Mouse (Mus musculus) intestine, embryonic 14.5 days (tissue): Measurements from ENCODE around the gene Kat2b. TPM values are rescaled to one million over a fixed set of nuclear protein-coding genes. Genes with fewer than 3 reads are reported as not detected.
"Not testable (repeated sequence)": the region's sequence is repeated elsewhere in the genome, so short reads cannot be mapped to it uniquely, and the experiment has no call there.

Source experiments
- ATAC-seq: fragments of 200-750 bp; cut with Nextera tagmentation; replicated peaks from 2 replicates; pipeline ENCODE4 v1.8.0; 2017; ENCODE audit warnings: low read depth, moderate number of reproducible peaks, moderate TSS enrichment, moderate library complexity; ENCODE audit not compliant: low FRiP score, low TSS enrichment
- DNase-seq: peaks from one replicate; pipeline ENCODE4 v3.0.0-alpha.2; 2018; ENCODE audit warnings: low spot score
- H3K27ac ChIP-seq: fragments of 300-500 bp; sonication (generic); 2 replicates; pipeline ENCODE4 v1.5.1; 2014; ENCODE audit warnings: low read depth, mild to moderate bottlenecking, control low read depth
- H3K27me3 ChIP-seq: fragments of 300-500 bp; sonication (generic); replicated peaks from 2 replicates; pipeline ENCODE4 v1.6.1; 2014; ENCODE audit warnings: low read length, control low read depth; ENCODE audit not compliant: control insufficient read depth, insufficient read depth
- H3K36me3 ChIP-seq: fragments of 300-500 bp; sonication (generic); 2 replicates; pipeline ENCODE4 v1.6.1; 2014; ENCODE audit warnings: low read length, control low read depth; ENCODE audit not compliant: control insufficient read depth, insufficient read depth
- H3K4me1 ChIP-seq: fragments of 300-500 bp; sonication (generic); replicated peaks from 2 replicates; pipeline ENCODE4 v1.6.1; 2014; ENCODE audit warnings: low read length, control low read depth, mixed read lengths; ENCODE audit not compliant: control insufficient read depth, insufficient read depth
- H3K4me2 ChIP-seq: fragments of 300-500 bp; sonication (generic); 2 replicates; pipeline ENCODE4 v1.6.1; 2014; ENCODE audit warnings: low read length
- H3K4me3 ChIP-seq: fragments of 300-500 bp; sonication (generic); 2 replicates; pipeline ENCODE4 v1.5.1; 2014; ENCODE audit warnings: low read depth, low read length, control low read depth, mixed read lengths
- H3K9ac ChIP-seq: fragments of 300-500 bp; sonication (generic); 2 replicates; pipeline ENCODE4 v1.6.1; 2014; ENCODE audit warnings: mild to moderate bottlenecking, low read length
- H3K9me3 ChIP-seq: fragments of 300-500 bp; sonication (generic); 2 replicates; pipeline ENCODE4 v1.6.1; 2016; ENCODE audit warnings: low read length, control low read depth; ENCODE audit not compliant: control insufficient read depth
- WGBS: fragments of 180-500 bp; shearing (Covaris S2); extraction: QIAGEN DNeasy Blood & Tissue Kit; methylation state at CpG from one replicate; pipeline ENCODE4 v1.1.7; 2014; 5-methylcytosine and 5-hydroxymethylcytosine counted together
- polyA plus RNA-seq: library from polyadenylated mRNA; unstranded; fragments of >200 nt; fragmentation: Nextera tagmentation; extraction: Ambion mirVana; gene quantifications from 2 replicates; pipeline ENCODE4 v1.2.1, GENCODE M21; 2014

Gene Kat2b
- polyA plus RNA-seq, 1 experiment from 2014 or later, result 7.3 TPM

DNA sequence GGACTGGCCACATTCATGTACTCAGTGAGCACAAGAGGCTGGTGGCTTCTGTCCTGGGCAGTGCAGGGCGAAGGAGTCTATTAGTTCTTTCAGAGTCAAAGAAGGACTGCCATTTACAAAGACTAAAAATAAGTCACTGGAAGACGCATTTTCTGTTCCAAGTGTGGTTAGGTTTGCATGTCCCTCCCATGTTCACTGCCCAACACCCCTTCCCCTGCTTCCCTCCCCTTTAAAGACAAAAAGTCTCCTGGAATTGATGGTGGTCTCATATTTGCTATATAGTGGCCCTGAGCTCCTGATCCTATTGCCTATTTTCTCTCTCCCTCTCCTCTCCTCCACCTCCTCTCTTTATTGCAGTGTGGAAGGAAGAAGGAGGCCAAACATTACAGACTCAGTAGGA lies 89.3 kb downstream of the Kat2b start:
- ATAC-seq (no peak), DNase-seq (no peak)
- no peak overlapping the region for H3K4me2 ChIP-seq
- H3K4me1 ChIP-seq, result no peaks in the 10 kb centered on the region
- no peak overlapping the region for H3K27ac ChIP-seq
- no peak overlapping the region for H3K4me3 ChIP-seq
- H3K9ac ChIP-seq, result no peak overlapping the region
- H3K27me3 ChIP-seq, result no peaks in the 10 kb centered on the region
- WGBS, result 86% methylated on average over 2 of the region's 2 CpGs
- H3K9me3 ChIP-seq, result no peaks in the 10 kb centered on the region
- H3K36me3 ChIP-seq, result peaks cover 34% of the 10 kb centered on the region

- Histone ChIP-seq H3K27ac (no peak overlapping the region), H3K27me3 (no peaks in the 10 kb centered on the region), H3K9me3 (no peaks in the 10 kb centered on the region), H3K9ac (no peak overlapping the region), H3K36me3 (peaks cover 34% of the 10 kb centered on the region), H3K4me1 (no peaks in the 10 kb centered on the region), H3K4me3 (no peak overlapping the region), H3K4me2 (no peak overlapping the region)
- ATAC-seq (no peak), DNase-seq (no peak)
- 45% methylated on average over 6 of the region's 6 CpGs for WGBS
These were observed 89.8 kb downstream of the Kat2b start for GRCm38 (mm10) chr17:53656369-53656860.

DNA sequence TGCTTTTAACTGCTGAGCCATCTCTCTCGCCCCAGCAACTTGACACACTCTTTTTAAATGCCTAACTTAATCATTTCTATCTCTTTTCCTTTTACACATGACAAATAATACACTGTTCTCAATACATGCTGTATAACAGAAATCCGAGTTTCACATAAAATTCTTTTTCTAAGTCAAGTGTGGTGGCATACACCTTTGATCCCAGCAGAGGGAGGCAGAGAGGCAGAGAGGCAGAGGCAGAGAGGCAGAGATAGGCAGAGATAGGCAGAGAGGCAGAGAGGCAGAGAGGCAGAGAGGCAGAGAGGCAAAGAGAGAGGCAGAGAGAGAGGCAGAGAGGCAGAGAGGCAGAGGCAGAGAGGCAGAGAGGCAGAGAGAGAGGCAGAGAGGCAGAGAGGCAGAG lies 90.7 kb downstream of the Kat2b start:
- not testable (repeated sequence) for H3K9ac ChIP-seq, H3K4me2 ChIP-seq, DNase-seq, H3K4me3 ChIP-seq, ATAC-seq, H3K9me3 ChIP-seq, H3K27me3 ChIP-seq, H3K4me1 ChIP-seq, H3K27ac ChIP-seq
- H3K36me3 ChIP-seq, result peaks cover 34% of the 10 kb centered on the region
- WGBS, result 71% methylated on average over 2 of the region's 2 CpGs

DNA sequence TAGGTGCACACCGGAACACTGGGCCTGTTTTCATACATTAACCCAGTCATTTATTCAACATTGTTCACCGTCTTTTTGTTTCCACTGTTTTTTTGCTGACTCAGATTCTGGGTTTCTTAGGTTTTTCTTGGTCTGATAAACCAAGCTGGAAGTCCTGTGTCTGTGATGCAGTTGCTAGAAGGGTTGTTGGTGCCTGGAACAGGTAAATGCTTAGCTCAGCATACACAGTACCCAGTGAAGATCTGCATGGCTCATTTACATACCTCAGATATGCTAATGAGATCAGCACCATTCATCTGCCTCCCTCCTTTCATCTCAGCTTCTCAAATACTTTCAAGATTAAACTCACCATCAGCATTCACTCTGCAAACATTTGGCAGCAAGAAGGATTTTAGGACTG lies 92.0 kb downstream of the Kat2b start:
- Histone ChIP-seq H3K4me3 (no peak overlapping the region), H3K27me3 (no peaks in the 10 kb centered on the region), H3K9ac (no peak overlapping the region), H3K9me3 (no peaks in the 10 kb centered on the region), H3K4me2 (no peak overlapping the region), H3K36me3 (peaks cover 27% of the 10 kb centered on the region), H3K4me1 (no peaks in the 10 kb centered on the region), H3K27ac (no peak overlapping the region)
- 86% methylated on average over 2 of the region's 2 CpGs for WGBS
- DNase-seq, result no peak
- ATAC-seq, result no peak

- H3K27ac ChIP-seq, result no peak overlapping the region
- no peaks in the 10 kb centered on the region for H3K4me1 ChIP-seq
- H3K27me3 ChIP-seq, result no peaks in the 10 kb centered on the region
- no peaks in the 10 kb centered on the region for H3K9me3 ChIP-seq
- no peak overlapping the region for H3K4me3 ChIP-seq
- H3K4me2 ChIP-seq, result no peak overlapping the region
- 87% methylated on average over 8 of the region's 8 CpGs for WGBS
- DNase-seq (no peak), ATAC-seq (no peak)
- peaks cover 22% of the 10 kb centered on the region for H3K36me3 ChIP-seq
- no peak overlapping the region for H3K9ac ChIP-seq
These were observed 92.6 kb downstream of the Kat2b start for GRCm38 (mm10) chr17:53659230-53659629.

- DNase-seq (no peak), ATAC-seq (no peak)
- Histone ChIP-seq H3K27ac (no peak overlapping the region), H3K4me1 (no peaks in the 10 kb centered on the region), H3K4me2 (no peak overlapping the region), H3K4me3 (no peak overlapping the region), H3K27me3 (no peaks in the 10 kb centered on the region), H3K9ac (no peak overlapping the region), H3K9me3 (no peaks in the 10 kb centered on the region), H3K36me3 (peaks cover 17% of the 10 kb centered on the region)
- WGBS, result 85% methylated on average over 4 of the region's 4 CpGs
These were observed 93.1 kb downstream of the Kat2b start for GRCm38 (mm10) chr17:53659738-53660137.

DNA sequence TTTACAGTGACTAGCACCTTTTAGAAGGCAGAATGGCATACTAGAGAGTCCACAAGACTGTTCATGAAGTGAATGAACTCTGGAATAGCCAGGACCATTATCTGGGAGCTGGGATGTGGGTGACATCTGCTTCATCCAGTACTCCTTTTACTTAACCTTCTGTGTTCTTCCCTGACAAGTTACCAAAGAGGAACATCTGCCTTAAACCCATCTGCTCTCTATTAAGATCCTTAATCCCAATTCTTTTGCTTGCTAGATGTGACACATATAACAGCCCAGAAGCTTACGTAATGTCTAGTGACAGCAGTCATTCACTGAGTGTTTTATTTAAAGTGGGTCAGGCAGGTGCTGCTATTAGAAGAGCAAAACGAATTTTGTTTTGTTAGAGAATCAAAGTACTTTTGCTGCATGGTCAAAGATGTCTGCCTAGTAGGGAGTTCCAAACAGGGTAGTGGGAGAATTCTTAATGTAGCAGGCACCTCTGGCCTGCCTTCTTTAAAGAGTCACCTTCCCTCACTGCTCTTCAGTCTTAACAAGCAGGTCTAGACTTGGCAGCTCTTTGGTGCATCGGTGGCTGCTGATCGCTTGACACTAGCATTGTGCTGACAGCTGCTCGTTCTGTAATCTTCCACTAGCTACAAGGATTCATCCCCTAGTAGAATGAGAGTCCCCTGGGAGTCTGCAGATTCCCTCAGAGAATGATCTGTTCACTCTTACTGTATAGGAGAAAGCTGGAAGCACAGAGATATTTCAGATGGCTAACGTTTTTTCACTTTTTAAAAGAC lies 94.6 kb downstream of the Kat2b start:
- 85% methylated on average over 6 of the region's 6 CpGs for WGBS
- H3K4me1 ChIP-seq, result no peaks in the 10 kb centered on the region
- no peak overlapping the region for H3K27ac ChIP-seq
- H3K27me3 ChIP-seq, result no peaks in the 10 kb centered on the region
- H3K4me2 ChIP-seq, result no peak overlapping the region
- H3K9me3 ChIP-seq, result no peaks in the 10 kb centered on the region
- H3K9ac ChIP-seq, result no peak overlapping the region
- ATAC-seq, result no peak
- H3K4me3 ChIP-seq, result no peak overlapping the region
- H3K36me3 ChIP-seq, result peaks cover 16% of the 10 kb centered on the region
- no peak for DNase-seq

DNA sequence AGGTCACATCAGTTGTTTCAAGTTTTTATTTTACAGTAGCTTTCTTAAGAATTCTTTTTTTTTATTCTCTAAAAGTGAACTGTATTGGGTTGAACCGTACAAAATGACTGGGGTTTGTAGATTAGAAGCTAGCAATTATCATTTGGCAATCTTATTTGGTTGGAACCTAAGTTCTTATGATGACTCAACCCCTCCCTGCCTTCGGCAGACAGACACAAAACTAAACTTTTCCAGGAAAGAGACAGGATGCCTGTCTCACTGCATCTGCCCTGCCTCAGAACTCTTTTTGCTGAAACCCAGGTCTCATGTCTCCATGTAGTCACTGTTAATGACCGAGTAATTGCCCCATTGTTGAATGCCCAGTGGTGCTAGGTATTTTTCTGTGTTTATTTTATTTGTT lies 97.6 kb downstream of the Kat2b start:
- no peak overlapping the region for H3K9ac ChIP-seq
- H3K4me2 ChIP-seq, result no peak overlapping the region
- no peak for ATAC-seq
- H3K4me3 ChIP-seq, result no peak overlapping the region
- no peaks in the 10 kb centered on the region for H3K4me1 ChIP-seq
- no peak for DNase-seq
- peaks cover 33% of the 10 kb centered on the region for H3K36me3 ChIP-seq
- WGBS, result 80% methylated on average over 3 of the region's 3 CpGs
- no peaks in the 10 kb centered on the region for H3K9me3 ChIP-seq
- H3K27ac ChIP-seq, result no peak overlapping the region
- no peaks in the 10 kb centered on the region for H3K27me3 ChIP-seq
